Mouse (Mus musculus): ENCODE results near the gene Iqce. TPM values are rescaled to one million over a fixed set of nuclear protein-coding genes. Genes with fewer than 3 reads are reported as not detected.

Gene Iqce
- polyA plus RNA-seq, 1 experiment, result 49.9 TPM

GRCm38 (mm10) chr5:140634798-140635722, 67.1 kb downstream of the Iqce start:
- TF ChIP-seq CTCF (IDR thresholded peaks at IDR 0.05; ENCODE audit: borderline replicate concordance, extremely low read depth, insufficient read depth, insufficient read length), result no peak
- no peak for TF ChIP-seq POLR2A (IDR thresholded peaks at IDR 0.05; ENCODE audit: borderline replicate concordance, extremely low read depth, insufficient read depth, insufficient read length, poor library complexity, severe bottlenecking)
- no peak for DNase-seq (ENCODE audit: low read depth)

DNA sequence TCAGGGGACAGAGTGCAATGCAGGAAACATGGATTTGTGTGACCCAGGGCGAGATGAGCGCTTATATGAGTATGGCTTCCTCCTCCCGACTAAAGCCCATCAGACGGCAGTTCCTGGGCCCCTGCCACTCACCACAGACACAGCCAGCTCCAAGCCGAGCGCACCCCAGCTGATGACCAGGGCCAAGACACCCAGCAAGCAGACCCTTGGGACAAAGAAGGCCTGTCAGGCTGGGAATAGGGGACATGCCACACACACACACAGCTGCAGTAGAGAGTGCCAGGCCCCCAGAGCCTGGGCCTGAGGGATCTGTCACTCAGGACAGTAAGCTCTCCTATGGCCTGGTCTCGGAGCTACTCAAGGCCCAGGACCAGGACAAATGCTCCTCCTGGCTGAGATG, 68.7 kb downstream of the Iqce start:
- DNase-seq (ENCODE audit: low read depth), result no peak
- TF ChIP-seq CTCF (IDR thresholded peaks at IDR 0.05; ENCODE audit: borderline replicate concordance, extremely low read depth, insufficient read depth, insufficient read length), result no peak
- no peak for TF ChIP-seq POLR2A (IDR thresholded peaks at IDR 0.05; ENCODE audit: borderline replicate concordance, extremely low read depth, insufficient read depth, insufficient read length, poor library complexity, severe bottlenecking)

DNA sequence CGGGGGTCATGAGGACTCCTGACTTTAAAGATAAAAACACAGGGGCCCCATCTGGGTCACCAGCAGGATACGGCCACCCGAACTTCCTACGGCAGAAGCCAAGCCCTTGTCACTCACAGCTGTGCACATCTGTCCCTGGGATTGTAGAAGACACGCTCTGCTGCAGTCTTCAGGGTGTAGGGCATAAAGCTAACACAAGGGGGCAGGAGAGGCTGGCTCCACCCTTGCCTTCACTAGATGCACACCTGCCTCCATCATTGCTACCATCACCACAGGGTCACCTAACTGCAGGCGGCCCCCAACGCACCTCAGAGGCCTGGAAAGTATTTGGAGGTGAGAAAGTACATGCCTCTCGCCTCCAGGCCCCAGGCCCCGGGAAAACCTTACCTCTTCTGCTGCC, 73.2 kb downstream of the Iqce start:
- no peak for TF ChIP-seq POLR2A (IDR thresholded peaks at IDR 0.05; ENCODE audit: borderline replicate concordance, extremely low read depth, insufficient read depth, insufficient read length, poor library complexity, severe bottlenecking)
- TF ChIP-seq CTCF (IDR thresholded peaks at IDR 0.05; ENCODE audit: borderline replicate concordance, extremely low read depth, insufficient read depth, insufficient read length), result peak; percentile 23; the same call in 1 of the 2 replicates
- no peak for DNase-seq (ENCODE audit: low read depth)

DNA sequence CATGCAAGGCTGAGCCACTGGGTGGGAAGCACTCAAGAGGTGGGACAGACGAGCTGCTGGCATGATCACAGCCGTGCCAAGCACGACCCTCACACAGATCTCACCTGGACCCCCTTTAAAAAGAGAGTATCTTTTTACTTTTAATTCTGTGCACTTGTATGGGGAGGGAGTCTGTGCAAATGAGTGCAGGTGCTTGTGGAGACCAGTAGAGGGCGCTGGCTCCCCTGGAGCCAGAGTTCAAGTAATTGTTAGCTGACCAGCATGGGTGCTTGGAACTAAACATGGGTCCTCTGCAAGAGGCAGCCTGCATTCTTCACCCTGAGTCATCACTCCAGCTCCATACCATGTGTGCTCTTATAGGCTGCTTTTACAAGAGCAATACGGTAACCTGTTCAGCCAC, 74.6 kb downstream of the Iqce start:
- TF ChIP-seq POLR2A (IDR thresholded peaks at IDR 0.05; ENCODE audit: borderline replicate concordance, extremely low read depth, insufficient read depth, insufficient read length, poor library complexity, severe bottlenecking) (no peak), CTCF (IDR thresholded peaks at IDR 0.05; ENCODE audit: borderline replicate concordance, extremely low read depth, insufficient read depth, insufficient read length) (peak; percentile 33; the same call in 1 of the 2 replicates)
- DNase-seq (ENCODE audit: low read depth), result no peak

DNA sequence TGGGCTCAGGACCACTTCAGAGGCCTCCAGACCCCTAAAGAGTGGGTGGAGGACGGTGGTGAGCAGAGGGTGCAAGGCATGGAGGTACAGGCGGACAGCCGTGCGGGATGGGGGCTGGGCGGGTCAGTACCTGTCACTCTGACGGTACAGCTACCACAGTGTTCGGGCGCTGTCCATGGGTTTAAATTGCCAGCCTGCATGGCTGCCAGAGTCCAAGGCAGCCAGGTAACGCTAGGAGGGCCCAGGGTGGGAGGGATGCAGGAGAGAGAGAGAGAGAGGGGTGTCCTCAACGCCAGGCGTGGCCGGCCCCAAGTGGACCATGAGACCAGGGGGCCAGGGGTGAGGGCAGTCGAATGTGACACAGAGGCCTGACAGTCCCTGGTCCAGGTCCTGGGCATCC, 77.2 kb downstream of the Iqce start:
- no peak for TF ChIP-seq POLR2A (IDR thresholded peaks at IDR 0.05; ENCODE audit: borderline replicate concordance, extremely low read depth, insufficient read depth, insufficient read length, poor library complexity, severe bottlenecking)
- no peak for TF ChIP-seq CTCF (IDR thresholded peaks at IDR 0.05; ENCODE audit: borderline replicate concordance, extremely low read depth, insufficient read depth, insufficient read length)
- DNase-seq (ENCODE audit: low read depth), result no peak

DNA sequence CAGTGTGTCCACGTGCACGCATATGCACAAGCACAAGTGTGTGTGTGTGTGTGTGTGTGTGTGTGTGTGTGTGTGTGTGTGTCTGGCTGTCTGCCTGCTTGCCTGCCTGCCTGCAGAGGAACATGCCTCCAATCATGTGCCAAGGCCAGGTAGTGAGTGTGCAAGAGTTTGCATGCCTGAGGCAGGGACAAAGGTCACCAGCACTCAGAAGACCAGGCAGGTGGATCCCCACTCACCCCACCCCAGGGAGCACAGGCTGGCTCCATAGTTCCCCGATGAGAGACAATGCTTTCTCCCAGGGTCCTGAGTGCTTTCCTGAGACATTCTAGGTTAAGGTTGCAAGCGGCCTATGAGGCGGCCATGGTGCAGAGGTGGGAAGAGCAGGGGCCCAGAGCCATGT, 77.9 kb downstream of the Iqce start:
- TF ChIP-seq POLR2A (IDR thresholded peaks at IDR 0.05; ENCODE audit: borderline replicate concordance, extremely low read depth, insufficient read depth, insufficient read length, poor library complexity, severe bottlenecking) (no peak), CTCF (IDR thresholded peaks at IDR 0.05; ENCODE audit: borderline replicate concordance, extremely low read depth, insufficient read depth, insufficient read length) (no peak)
- DNase-seq (ENCODE audit: low read depth), result no peak

- no peak for DNase-seq (ENCODE audit: low read depth)
- TF ChIP-seq POLR2A (IDR thresholded peaks at IDR 0.05; ENCODE audit: borderline replicate concordance, extremely low read depth, insufficient read depth, insufficient read length, poor library complexity, severe bottlenecking) (no peak), CTCF (IDR thresholded peaks at IDR 0.05; ENCODE audit: borderline replicate concordance, extremely low read depth, insufficient read depth, insufficient read length) (no peak)
These were observed 78.4 kb downstream of the Iqce start for GRCm38 (mm10) chr5:140623791-140624190.

DNA sequence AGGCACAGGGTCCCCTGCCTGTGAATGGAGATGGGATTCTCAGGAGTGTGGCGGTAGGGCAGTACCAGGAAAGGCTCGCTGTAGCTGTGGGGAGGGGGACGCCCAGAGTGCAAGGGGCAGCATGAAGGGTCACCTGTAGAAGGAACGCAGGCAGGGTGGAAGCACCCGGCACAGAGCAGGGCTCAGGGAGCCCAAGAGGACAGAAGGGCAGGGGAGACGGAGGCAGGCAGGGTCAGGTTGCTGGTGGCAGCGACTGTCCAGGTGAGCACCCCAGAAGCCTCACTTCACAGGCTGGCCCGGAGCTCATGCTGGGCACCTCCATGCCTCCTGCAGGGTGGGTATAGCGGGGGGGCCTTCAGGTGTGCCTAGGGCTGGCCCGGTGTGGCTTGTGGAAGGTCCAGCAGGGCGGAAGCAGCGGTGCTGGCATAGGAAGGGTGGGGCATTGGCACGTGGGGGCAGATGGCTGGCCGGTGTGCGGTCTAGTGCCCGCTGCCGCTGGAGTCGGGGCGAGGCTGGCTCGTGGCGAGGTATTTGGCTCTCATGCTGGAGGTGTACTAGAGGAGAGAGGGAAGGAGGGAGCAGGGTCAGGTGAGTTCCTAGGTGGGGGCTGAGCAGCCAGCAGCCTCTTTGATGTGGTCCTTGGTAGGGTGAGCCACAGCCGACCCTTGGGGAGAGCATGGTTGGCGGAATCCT, 79.1 kb downstream of the Iqce start:
- TF ChIP-seq POLR2A (IDR thresholded peaks at IDR 0.05; ENCODE audit: borderline replicate concordance, extremely low read depth, insufficient read depth, insufficient read length, poor library complexity, severe bottlenecking) (no peak), CTCF (IDR thresholded peaks at IDR 0.05; ENCODE audit: borderline replicate concordance, extremely low read depth, insufficient read depth, insufficient read length) (no peak)
- DNase-seq (ENCODE audit: low read depth), result no peak

DNA sequence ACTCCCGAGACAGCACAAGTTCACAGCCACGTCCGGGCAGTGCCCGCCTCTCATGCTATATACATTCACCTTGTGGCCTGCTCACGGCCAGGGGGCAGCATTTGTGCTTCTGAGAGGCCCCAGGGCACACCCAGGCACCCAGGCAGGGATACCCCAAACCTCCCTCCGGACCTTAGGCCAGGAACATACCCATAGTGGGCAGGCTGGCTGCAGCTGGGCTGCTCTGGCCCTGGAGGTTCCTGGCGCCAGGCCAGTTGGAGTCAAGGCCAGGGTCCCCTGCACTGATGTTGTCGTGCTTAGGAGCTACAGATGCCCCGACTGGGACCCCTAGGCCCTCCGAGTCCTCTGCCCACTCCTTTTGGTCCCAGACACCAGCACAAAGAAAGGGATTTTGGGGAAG, 80.7 kb downstream of the Iqce start:
- no peak for DNase-seq (ENCODE audit: low read depth)
- TF ChIP-seq CTCF (IDR thresholded peaks at IDR 0.05; ENCODE audit: borderline replicate concordance, extremely low read depth, insufficient read depth, insufficient read length), result no peak
- TF ChIP-seq POLR2A (IDR thresholded peaks at IDR 0.05; ENCODE audit: borderline replicate concordance, extremely low read depth, insufficient read depth, insufficient read length, poor library complexity, severe bottlenecking), result no peak

DNA sequence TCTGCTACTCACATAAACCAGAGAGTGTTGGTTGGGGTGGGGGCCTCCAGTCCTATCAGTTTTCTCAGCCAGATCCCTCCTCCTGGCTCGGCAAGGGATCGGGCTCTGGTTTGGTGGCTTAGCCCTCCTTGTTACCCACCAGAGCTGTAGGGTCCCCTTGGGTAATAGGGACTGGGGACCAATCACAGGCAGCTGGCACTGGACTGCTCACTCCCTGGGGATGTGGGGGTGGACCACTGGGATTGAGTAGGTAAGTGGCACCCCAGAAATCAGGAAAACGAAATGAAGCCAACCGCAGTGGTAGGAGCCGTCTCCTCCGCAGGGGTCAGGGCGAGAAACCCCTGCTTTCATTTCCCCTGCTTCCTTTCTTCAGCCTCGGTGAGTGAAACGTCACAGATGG, 81.1 kb downstream of the Iqce start:
- no peak for DNase-seq (ENCODE audit: low read depth)
- TF ChIP-seq POLR2A (IDR thresholded peaks at IDR 0.05; ENCODE audit: borderline replicate concordance, extremely low read depth, insufficient read depth, insufficient read length, poor library complexity, severe bottlenecking) (no peak), CTCF (IDR thresholded peaks at IDR 0.05; ENCODE audit: borderline replicate concordance, extremely low read depth, insufficient read depth, insufficient read length) (no peak)

DNA sequence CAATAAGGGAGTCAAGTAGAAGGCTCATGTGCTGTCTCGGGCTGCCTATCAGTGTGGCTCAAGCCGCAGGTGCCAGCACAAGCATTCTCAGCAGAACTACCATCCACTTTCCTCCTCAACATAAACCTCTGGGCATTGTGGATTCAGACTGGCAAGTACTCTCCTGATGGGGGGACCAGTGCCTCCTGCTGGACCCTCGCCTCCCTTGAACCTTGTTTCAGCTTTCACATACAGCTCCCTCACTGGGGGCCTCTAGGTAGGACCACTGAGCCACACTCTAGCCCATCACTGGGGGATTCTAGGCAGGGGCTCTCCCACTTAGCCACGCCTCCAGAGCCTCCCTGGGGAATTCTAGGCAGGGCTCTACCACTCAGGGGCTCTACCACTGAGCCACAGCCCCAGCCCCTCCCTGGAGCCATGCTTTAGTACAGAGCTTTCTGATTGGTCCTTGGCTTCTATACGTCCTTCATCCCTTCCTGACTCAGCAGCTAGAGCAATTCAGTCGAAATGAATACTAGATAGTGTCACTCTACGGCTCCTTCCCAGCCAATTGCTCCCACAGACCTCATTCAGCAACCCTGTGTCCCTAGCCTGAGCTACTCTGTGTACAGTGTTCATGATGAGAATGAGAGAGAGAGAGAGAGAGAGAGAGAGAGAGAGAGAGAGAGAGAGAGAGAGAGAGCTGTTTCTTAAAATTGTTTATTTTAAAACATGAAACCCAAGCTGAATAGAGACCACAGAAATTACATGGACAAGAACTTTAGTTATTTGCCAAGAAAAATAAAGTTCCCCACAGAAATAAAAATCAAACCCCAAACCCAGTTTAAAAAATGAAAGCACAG, 82.1 kb downstream of the Iqce start:
- peak; percentile 49 for DNase-seq (ENCODE audit: low read depth)
- TF ChIP-seq POLR2A (IDR thresholded peaks at IDR 0.05; ENCODE audit: borderline replicate concordance, extremely low read depth, insufficient read depth, insufficient read length, poor library complexity, severe bottlenecking), result no peak
- peak; percentile 26; the same call in 1 of the 2 replicates for TF ChIP-seq CTCF (IDR thresholded peaks at IDR 0.05; ENCODE audit: borderline replicate concordance, extremely low read depth, insufficient read depth, insufficient read length)
